Mouse (Mus musculus) megakaryocyte, embryonic 14.5 days (primary cell): ENCODE measurements around the gene Gpalpp1.

Experiments used
- FLI1 ChIP-seq: IDR thresholded peaks from 2 replicates; pipeline ENCODE4 v1.6.1; 2012; ENCODE audit warnings: low read length, inconsistent platforms, mixed read lengths
- GATA1 ChIP-seq: IDR thresholded peaks from 3 replicates; pipeline ENCODE4 v1.6.1; 2012; ENCODE audit warnings: mixed read lengths, low read length, inconsistent platforms, borderline replicate concordance

- TF ChIP-seq GATA1 (no peak), FLI1 (no peak)
Measured at GRCm38 (mm10) chr14:76128174-76128573, 17.6 kb upstream of the Gpalpp1 start.
